13 mouse cellular contexts compared by ENCODE assay signal in the genomic region with DNA sequence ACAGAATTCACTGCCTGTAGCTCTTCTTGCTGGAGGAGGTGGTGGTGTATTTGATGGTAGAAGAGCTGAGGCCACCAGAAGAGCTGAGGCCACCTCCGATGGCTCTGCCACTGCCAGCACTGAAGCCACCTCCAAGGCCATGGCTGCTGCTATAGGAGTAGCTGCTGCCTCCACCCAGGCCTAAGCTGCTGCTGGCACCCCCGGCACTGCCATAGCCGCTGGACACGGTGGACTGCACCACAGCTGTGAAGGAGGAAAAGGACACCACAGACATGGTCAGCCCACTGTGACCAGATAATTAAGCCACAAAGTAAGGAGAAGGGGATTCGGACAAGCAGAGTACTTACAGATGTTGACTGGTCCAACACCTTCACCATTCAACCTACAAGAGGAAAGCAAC. TPM values are rescaled to one million over a fixed set of nuclear protein-coding genes. Genes with fewer than 3 reads are reported as not detected.
A peak's percentile ranks its signal among the peaks of the same experiment; 100 is the strongest.
DNase-seq lines count a peak whose midpoint lies in the region; ATAC-seq and TF ChIP-seq lines count a peak whose summit lies in the region.
"Not testable (repeated sequence)": the region's sequence is repeated elsewhere in the genome, so short reads cannot be mapped to it uniquely, and the experiment has no call there.
"Had no signal": no experiment of that assay in that cellular context is flagged by ENCODE, and none has a peak within 500 bp of the region (broad histone marks: within the 10 kb centered on the region; RNA-seq: fewer than 3 reads in every experiment).

No protein-coding gene starts in this region.

- not testable (repeated sequence) for TF ChIP-seq CTCF in kidney, postnatal 0 days (IDR thresholded peaks at IDR 0.05; ENCODE audit: low read depth); testis, adult 2 months (IDR thresholded peaks at IDR 0.05; ENCODE audit: control insufficient read depth, insufficient read depth, insufficient replicate concordance, low read depth, low read length)

- DNase-seq in heart, adult 11 months: peak; percentile 2
- DNase-seq in kidney, postnatal 0 days (ENCODE audit: low spot score): peak; percentile 49

- H3K4me2 ChIP-seq in kidney, embryonic 14.5 days (replicated peaks; ENCODE audit: low read depth, low read length); kidney, embryonic 15.5 days; kidney, embryonic 16.5 days (replicated peaks; ENCODE audit: low read depth, low read length); kidney, postnatal 0 days (ENCODE audit: low read length): not testable (repeated sequence)

- ATAC-seq in kidney, embryonic 14.5 days (ENCODE audit: low FRiP score, low TSS enrichment): peak; percentile 72; the same call in 1 of the 2 replicates
- ATAC-seq in kidney, embryonic 15.5 days (replicated peaks; ENCODE audit: low FRiP score): peak; percentile 18; the same call in 1 of the 2 replicates
- ATAC-seq in kidney, embryonic 16.5 days (ENCODE audit: low FRiP score, low TSS enrichment): peak; percentile 51; the same call in 1 of the 2 replicates
- ATAC-seq in kidney, postnatal 0 days (replicated peaks; ENCODE audit: low FRiP score, low read depth): peak; percentile 43; the same call in 1 of the 2 replicates

- not testable (repeated sequence) for H3K27me3 ChIP-seq in kidney, embryonic 14.5 days (ENCODE audit: control insufficient read depth, insufficient read depth, low read length); kidney, embryonic 15.5 days; kidney, embryonic 16.5 days (ENCODE audit: insufficient read depth, low read length); kidney, postnatal 0 days (ENCODE audit: insufficient read depth, low read length); testis, adult 2 months (ENCODE audit: control insufficient read depth, insufficient read depth, low read length)

- not testable (repeated sequence) for H3K9ac ChIP-seq in kidney, embryonic 14.5 days (ENCODE audit: low read depth, low read length); kidney, embryonic 15.5 days; kidney, embryonic 16.5 days (replicated peaks; ENCODE audit: low read length); kidney, postnatal 0 days (ENCODE audit: low read depth, low read length)

- not testable (repeated sequence) for TF ChIP-seq POLR2A in testis, adult 2 months (IDR thresholded peaks at IDR 0.05; ENCODE audit: control insufficient read depth, low read depth, low read length)

- H3K27ac ChIP-seq in kidney, embryonic 14.5 days (ENCODE audit: low read depth, low read length); kidney, embryonic 15.5 days; kidney, embryonic 16.5 days (ENCODE audit: low read length); kidney, postnatal 0 days; testis, adult 2 months (ENCODE audit: control insufficient read depth, insufficient read depth, low read depth, low read length): not testable (repeated sequence)

- 58% methylated on average over 5 of the region's 5 CpGs for WGBS in kidney, embryonic 14.5 days
- WGBS in kidney, embryonic 15.5 days: 66% methylated on average over 5 of the region's 5 CpGs
- WGBS in kidney, embryonic 16.5 days: 52% methylated on average over 5 of the region's 5 CpGs
- 57% methylated on average over 5 of the region's 5 CpGs for WGBS in kidney, postnatal 0 days

- H3K9me3 ChIP-seq in kidney, embryonic 14.5 days (ENCODE audit: control insufficient read depth, low read length); kidney, embryonic 15.5 days (replicated peaks); kidney, embryonic 16.5 days (ENCODE audit: low read length); kidney, postnatal 0 days (replicated peaks; ENCODE audit: low read length): not testable (repeated sequence)

- H3K4me3 ChIP-seq in kidney, embryonic 14.5 days (ENCODE audit: low read length); kidney, embryonic 15.5 days (replicated peaks); kidney, embryonic 16.5 days (ENCODE audit: low read length); kidney, postnatal 0 days (replicated peaks; ENCODE audit: low read depth, low read length): not testable (repeated sequence)
- peak overlapping the region; percentile 23 for H3K4me3 ChIP-seq in testis, adult 2 months (ENCODE audit: control insufficient read depth, low read depth, low read length)

- H3K4me1 ChIP-seq in kidney, embryonic 14.5 days (ENCODE audit: control insufficient read depth, insufficient read depth, low read length); kidney, embryonic 15.5 days; kidney, embryonic 16.5 days (ENCODE audit: insufficient read depth, low read length); kidney, postnatal 0 days (replicated peaks; ENCODE audit: insufficient read depth, low read length); testis, adult 2 months (ENCODE audit: control insufficient read depth, insufficient read depth, low read length): not testable (repeated sequence)

- H3K36me3 ChIP-seq in kidney, embryonic 14.5 days (ENCODE audit: control insufficient read depth, insufficient read depth, low read length); kidney, embryonic 15.5 days; kidney, embryonic 16.5 days (ENCODE audit: insufficient read depth, low read length); kidney, postnatal 0 days (ENCODE audit: insufficient read depth, low read length); testis, adult 2 months (ENCODE audit: control insufficient read depth, insufficient read depth, low read length): not testable (repeated sequence)

RNA-seq across cellular contexts. Expression of gene Krt6a, which starts 3.6 kb away (rescaled TPM):
- polyA plus RNA-seq in kidney, embryonic 14.5 days (2014; fragmentation: Nextera tagmentation; extraction: Ambion mirVana): not detected in 2 replicates
- polyA plus RNA-seq in kidney, embryonic 15.5 days (2015; fragmentation: Nextera tagmentation; extraction: Ambion mirVana): 0.62 and 3.8 TPM in 2 replicates
- polyA plus RNA-seq in kidney, embryonic 16.5 days (2015; fragmentation: Nextera tagmentation; extraction: Ambion mirVana): 0.10 and 0.49 TPM in 2 replicates
- polyA plus RNA-seq in kidney, postnatal 0 days (2015; fragmentation: Nextera tagmentation; extraction: Ambion mirVana): not detected in 2 replicates
- polyA plus RNA-seq in testis, adult 2 months (2012; rRNA removed): 0.08 TPM in 1 of 2 replicates, not detected in the other
- polyA plus RNA-seq: activated CD4-positive, CD25-positive, alpha-beta regulatory T cell, adult 4 months; adrenal gland, adult 2 months; C2C12; CD4-positive, CD25-positive, alpha-beta regulatory T cell, adult 4 months; G1E; Patski had no signal

RNA-seq across cellular contexts. Expression of gene Krt6b, which starts 10.4 kb away (rescaled TPM):
- not detected in 2 replicates for polyA plus RNA-seq in kidney, embryonic 14.5 days (2014; fragmentation: Nextera tagmentation; extraction: Ambion mirVana)
- polyA plus RNA-seq in kidney, embryonic 15.5 days (2015; fragmentation: Nextera tagmentation; extraction: Ambion mirVana): not detected in 2 replicates
- not detected in 2 replicates for polyA plus RNA-seq in kidney, embryonic 16.5 days (2015; fragmentation: Nextera tagmentation; extraction: Ambion mirVana)
- polyA plus RNA-seq in kidney, postnatal 0 days (2015; fragmentation: Nextera tagmentation; extraction: Ambion mirVana): not detected in 2 replicates
- 0.04 and 0.05 TPM in 2 replicates for polyA plus RNA-seq in testis, adult 2 months (2012; rRNA removed)
- polyA plus RNA-seq: adrenal gland, adult 2 months; brain, embryonic 14.5 days; C2C12; CD4-positive, CD25-positive, alpha-beta regulatory T cell, adult 4 months; G1E; Patski had no signal

RNA-seq across cellular contexts. Expression of gene Krt5, which starts 22.2 kb away (rescaled TPM):
- not detected in 2 replicates for polyA plus RNA-seq in kidney, embryonic 14.5 days (2014; fragmentation: Nextera tagmentation; extraction: Ambion mirVana)
- 3.2 and 5.1 TPM in 2 replicates for polyA plus RNA-seq in kidney, embryonic 15.5 days (2015; fragmentation: Nextera tagmentation; extraction: Ambion mirVana)
- polyA plus RNA-seq in kidney, embryonic 16.5 days (2015; fragmentation: Nextera tagmentation; extraction: Ambion mirVana): 0.26 and 0.67 TPM in 2 replicates
- polyA plus RNA-seq in kidney, postnatal 0 days (2015; fragmentation: Nextera tagmentation; extraction: Ambion mirVana): 0.77 and 3.0 TPM in 2 replicates
- polyA plus RNA-seq in testis, adult 2 months (2012; rRNA removed): 0.12 and 1.3 TPM in 2 replicates
- polyA plus RNA-seq: activated CD4-positive, CD25-positive, alpha-beta regulatory T cell, adult 4 months; adrenal gland, adult 2 months; CD4-positive, CD25-positive, alpha-beta regulatory T cell, adult 4 months; G1E had no signal

RNA-seq across cellular contexts. Expression of gene Gm5478, which starts 43.3 kb away (rescaled TPM):
- polyA plus RNA-seq in kidney, embryonic 14.5 days (2014; fragmentation: Nextera tagmentation; extraction: Ambion mirVana): not detected in 2 replicates
- not detected in 2 replicates for polyA plus RNA-seq in kidney, embryonic 15.5 days (2015; fragmentation: Nextera tagmentation; extraction: Ambion mirVana)
- not detected in 2 replicates for polyA plus RNA-seq in kidney, embryonic 16.5 days (2015; fragmentation: Nextera tagmentation; extraction: Ambion mirVana)
- polyA plus RNA-seq in kidney, postnatal 0 days (2015; fragmentation: Nextera tagmentation; extraction: Ambion mirVana): not detected in 2 replicates
- not detected in 2 replicates for polyA plus RNA-seq in testis, adult 2 months (2012; rRNA removed)
- polyA plus RNA-seq: activated CD4-positive, CD25-positive, alpha-beta regulatory T cell, adult 4 months; adrenal gland, adult 2 months; brain, embryonic 14.5 days; C2C12; CD4-positive, CD25-positive, alpha-beta regulatory T cell, adult 4 months; G1E; Patski had no signal

RNA-seq across cellular contexts. Expression of gene Krt71, which starts 52.4 kb away (rescaled TPM):
- polyA plus RNA-seq in kidney, embryonic 14.5 days (2014; fragmentation: Nextera tagmentation; extraction: Ambion mirVana): not detected in 2 replicates
- polyA plus RNA-seq in kidney, embryonic 15.5 days (2015; fragmentation: Nextera tagmentation; extraction: Ambion mirVana): not detected in 2 replicates
- not detected in 2 replicates for polyA plus RNA-seq in kidney, embryonic 16.5 days (2015; fragmentation: Nextera tagmentation; extraction: Ambion mirVana)
- polyA plus RNA-seq in kidney, postnatal 0 days (2015; fragmentation: Nextera tagmentation; extraction: Ambion mirVana): not detected in 2 replicates
- not detected in 2 replicates for polyA plus RNA-seq in testis, adult 2 months (2012; rRNA removed)
- polyA plus RNA-seq: activated CD4-positive, CD25-positive, alpha-beta regulatory T cell, adult 4 months; adrenal gland, adult 2 months; C2C12; CD4-positive, CD25-positive, alpha-beta regulatory T cell, adult 4 months; G1E; Patski had no signal

Comparison
In these comparisons a context has a peak if more than half of its experiments do, and no peak if none do; other contexts are left out.
1. ATAC-seq: peak in every context shown above with its lines; median percentile 72 in kidney, embryonic 14.5 days; 51 in kidney, embryonic 16.5 days; 43 in kidney, postnatal 0 days; 18 in kidney, embryonic 15.5 days.